Mouse (Mus musculus) intestine, embryonic 16.5 days (tissue): ENCODE measurements around the gene Cd276. TPM values are rescaled to one million over a fixed set of nuclear protein-coding genes. Genes with fewer than 3 reads are reported as not detected.
A peak's percentile ranks its signal among the peaks of the same experiment; 100 is the strongest.

Experiments used
- ATAC-seq: fragments of 200-750 bp; cut with Nextera tagmentation; 2 replicates; pipeline ENCODE4 v1.8.0; 2017; ENCODE audit warnings: moderate TSS enrichment, moderate library complexity
- H3K27ac ChIP-seq: fragments of 300-500 bp; sonication (generic); 2 replicates; pipeline ENCODE4 v1.5.1; 2014; ENCODE audit warnings: mild to moderate bottlenecking, low read length
- H3K27me3 ChIP-seq: fragments of 300-500 bp; sonication (generic); replicated peaks from 2 replicates; pipeline ENCODE4 v1.6.1; 2014; ENCODE audit warnings: low read length, control low read depth, mixed read lengths; ENCODE audit not compliant: control insufficient read depth, insufficient read depth
- H3K36me3 ChIP-seq: fragments of 300-500 bp; sonication (generic); 2 replicates; pipeline ENCODE4 v1.6.1; 2014; ENCODE audit warnings: low read length, control low read depth; ENCODE audit not compliant: control insufficient read depth, insufficient read depth
- H3K4me1 ChIP-seq: fragments of 300-500 bp; sonication (generic); 2 replicates; pipeline ENCODE4 v1.6.1; 2014; ENCODE audit warnings: low read length, control low read depth, mixed read lengths; ENCODE audit not compliant: control insufficient read depth, insufficient read depth
- H3K4me2 ChIP-seq: fragments of 300-500 bp; sonication (generic); 2 replicates; pipeline ENCODE4 v1.6.1; 2014; ENCODE audit warnings: low read depth, low read length, control low read depth
- H3K4me3 ChIP-seq: fragments of 300-500 bp; sonication (generic); 2 replicates; pipeline ENCODE4 v1.5.1; 2014; ENCODE audit warnings: mild to moderate bottlenecking, low read length
- H3K9ac ChIP-seq: fragments of 300-500 bp; sonication (generic); 2 replicates; pipeline ENCODE4 v1.6.1; 2014; ENCODE audit warnings: low read depth, low read length
- H3K9me3 ChIP-seq: fragments of 300-500 bp; sonication (generic); 2 replicates; pipeline ENCODE4 v1.6.1; 2016; ENCODE audit warnings: low read length, control low read depth; ENCODE audit not compliant: control insufficient read depth
- WGBS: fragments of 180-500 bp; shearing (Covaris S2); extraction: QIAGEN DNeasy Blood & Tissue Kit; methylation state at CpG from one replicate; pipeline ENCODE4 v1.1.7; 2014; 5-methylcytosine and 5-hydroxymethylcytosine counted together
- polyA plus RNA-seq: library from polyadenylated mRNA; unstranded; fragments of >200 nt; fragmentation: Nextera tagmentation; extraction: Ambion mirVana; gene quantifications from 2 replicates; pipeline ENCODE4 v1.2.1, GENCODE M21; 2015

Cd276 gene
- polyA plus RNA-seq, 1 experiment from 2014 or later: 17.9 TPM

DNA sequence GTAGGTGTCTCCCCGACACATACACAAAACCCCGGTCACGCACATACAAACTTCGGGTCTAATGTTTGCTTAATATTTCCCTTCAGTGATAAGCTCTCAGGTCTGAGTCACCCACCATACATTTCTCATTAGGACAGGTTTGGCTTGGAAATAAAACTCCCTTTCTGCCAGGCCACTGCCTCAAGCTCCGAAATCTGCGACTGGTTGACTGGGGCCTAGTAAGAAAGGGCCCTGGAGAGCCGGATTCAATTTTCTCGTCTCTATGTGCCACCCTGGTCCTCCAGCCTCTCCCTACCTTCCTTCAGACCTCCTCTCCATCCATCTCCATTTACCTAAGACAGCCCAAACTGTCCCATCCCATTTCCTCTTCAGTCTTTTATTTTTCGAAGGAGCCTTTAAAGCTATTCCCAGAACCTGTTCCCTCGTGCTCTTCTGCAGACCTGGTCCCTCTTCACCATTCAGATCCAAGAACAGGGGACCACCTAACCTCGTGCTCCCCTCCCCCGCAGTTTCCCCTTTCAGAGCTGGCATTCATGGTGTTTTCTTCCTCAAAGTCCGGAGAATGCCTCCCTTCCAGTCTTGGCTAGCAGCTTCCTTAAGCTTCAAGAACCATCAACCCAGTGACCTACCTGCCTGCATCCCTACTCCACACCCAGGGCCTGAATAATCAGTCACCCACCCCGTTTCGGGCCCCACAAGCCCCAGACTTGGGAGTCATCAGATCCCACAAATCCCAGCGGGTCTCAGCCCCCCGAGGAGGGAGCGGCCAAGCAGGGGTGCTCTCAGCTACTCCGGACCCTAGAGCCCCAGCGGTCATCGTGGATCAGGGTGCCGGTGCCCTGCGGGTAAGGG lies 955 bp downstream of the Cd276 start:
- ATAC-seq: no peak; the same call in none of the 2 replicates
- peak overlapping the region; percentile 92 for H3K9ac ChIP-seq
- H3K4me3 ChIP-seq: peak overlapping the region; percentile 77

GRCm38 (mm10) chr9:58552083-58552482 lies 3.2 kb downstream of the Cd276 start:
- 70% methylated on average over 9 of the region's 9 CpGs for WGBS
- H3K9me3 ChIP-seq: no peaks in the 10 kb centered on the region

More for the DNA sequence above, 955 bp downstream of the Cd276 start:
- Histone ChIP-seq H3K27ac (peak overlapping the region; percentile 86), H3K27me3 (no peaks in the 10 kb centered on the region), H3K4me2 (peak overlapping the region; percentile 90), H3K4me1 (peaks cover 15% of the 10 kb centered on the region), H3K9me3 (no peaks in the 10 kb centered on the region), H3K36me3 (no peaks in the 10 kb centered on the region)
- WGBS: 9% methylated on average over 23 of the region's 23 CpGs

DNA sequence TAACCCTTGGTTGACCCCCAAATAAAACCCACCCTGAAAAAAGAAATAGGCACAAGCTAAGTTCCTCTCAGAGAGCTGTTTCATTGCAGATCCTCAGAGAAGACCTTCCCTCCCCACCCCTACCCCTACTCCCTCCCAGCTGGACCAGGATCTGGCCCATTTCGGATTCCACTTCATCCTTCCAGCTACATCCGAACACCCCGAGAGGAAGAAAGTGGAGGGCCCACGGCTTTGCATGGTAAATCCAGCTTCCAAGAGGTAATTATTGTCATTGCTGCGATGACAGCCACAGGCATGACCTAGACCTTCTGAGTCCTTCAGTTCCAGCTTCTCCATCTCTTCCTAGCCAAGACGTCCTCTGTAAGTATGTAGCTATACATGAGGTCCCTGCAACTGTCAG lies 4.3 kb downstream of the Cd276 start:
- Histone ChIP-seq H3K4me1 (peaks cover 5% of the 10 kb centered on the region; the same call in 1 of the 2 replicates), H3K27ac (no peak overlapping the region), H3K36me3 (no peaks in the 10 kb centered on the region), H3K4me3 (no peak overlapping the region), H3K9me3 (no peaks in the 10 kb centered on the region), H3K9ac (no peak overlapping the region), H3K27me3 (no peaks in the 10 kb centered on the region), H3K4me2 (no peak overlapping the region)
- ATAC-seq: no peak
- WGBS: 89% methylated on average over 6 of the region's 6 CpGs

More at GRCm38 (mm10) chr9:58552083-58552482, 3.2 kb downstream of the Cd276 start:
- Histone ChIP-seq H3K4me1 (peaks cover 10% of the 10 kb centered on the region; the same call in 1 of the 2 replicates), H3K36me3 (no peaks in the 10 kb centered on the region), H3K4me2 (no peak overlapping the region), H3K27ac (no peak overlapping the region), H3K4me3 (no peak overlapping the region), H3K9ac (no peak overlapping the region), H3K27me3 (no peaks in the 10 kb centered on the region)
- no peak for ATAC-seq

DNA sequence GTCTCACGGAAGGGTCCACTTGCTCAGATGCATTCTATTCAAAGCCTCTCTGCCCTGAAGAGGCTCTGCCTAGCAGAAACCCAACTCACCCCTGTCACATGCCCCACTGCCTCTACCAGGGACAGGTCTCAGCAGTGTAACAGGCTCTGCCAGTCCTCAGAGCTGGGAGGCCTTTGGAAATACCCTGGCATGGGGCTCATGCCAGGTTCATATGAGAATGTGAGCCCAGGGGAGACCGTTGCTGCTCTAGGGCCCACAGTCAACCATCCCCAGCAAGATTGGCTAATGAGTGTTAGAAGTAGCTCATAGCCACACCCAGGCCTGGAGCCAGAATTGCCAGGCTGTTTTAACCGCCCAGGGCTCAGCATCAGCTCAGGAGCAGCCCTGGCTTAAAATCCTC lies 5.5 kb downstream of the Cd276 start:
- Histone ChIP-seq H3K27ac (no peak overlapping the region), H3K9ac (no peak overlapping the region), H3K27me3 (no peaks in the 10 kb centered on the region), H3K4me2 (no peak overlapping the region), H3K9me3 (no peaks in the 10 kb centered on the region), H3K4me3 (no peak overlapping the region), H3K4me1 (peaks cover 5% of the 10 kb centered on the region; the same call in 1 of the 2 replicates), H3K36me3 (no peaks in the 10 kb centered on the region)
- WGBS: 81% methylated on average over 3 of the region's 3 CpGs
- no peak for ATAC-seq

DNA sequence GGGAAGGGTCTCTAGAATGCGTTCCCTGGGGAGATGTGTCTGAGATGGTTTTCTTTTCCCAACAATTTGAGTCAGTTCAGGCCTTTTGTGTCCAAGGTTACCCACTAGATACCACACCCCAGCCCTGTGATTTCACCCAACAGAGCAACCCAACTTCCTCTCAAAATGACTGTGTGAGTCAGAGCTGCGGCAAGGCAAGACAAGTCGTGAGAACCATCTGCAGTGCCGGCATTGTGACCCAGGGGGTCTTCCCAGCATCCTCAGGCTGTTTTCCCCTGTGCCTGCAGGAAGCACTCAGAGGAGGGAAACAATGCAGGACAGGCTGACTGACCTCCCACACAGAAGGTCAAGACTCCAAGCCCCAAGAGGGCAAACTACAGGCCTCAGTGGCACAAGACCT lies 6.3 kb downstream of the Cd276 start:
- Histone ChIP-seq H3K36me3 (no peaks in the 10 kb centered on the region), H3K4me2 (no peak overlapping the region), H3K4me3 (no peak overlapping the region), H3K9ac (no peak overlapping the region), H3K27ac (no peak overlapping the region), H3K4me1 (no peaks in the 10 kb centered on the region), H3K27me3 (no peaks in the 10 kb centered on the region), H3K9me3 (no peaks in the 10 kb centered on the region)
- 57% methylated on average over 4 of the region's 4 CpGs for WGBS
- ATAC-seq: no peak

DNA sequence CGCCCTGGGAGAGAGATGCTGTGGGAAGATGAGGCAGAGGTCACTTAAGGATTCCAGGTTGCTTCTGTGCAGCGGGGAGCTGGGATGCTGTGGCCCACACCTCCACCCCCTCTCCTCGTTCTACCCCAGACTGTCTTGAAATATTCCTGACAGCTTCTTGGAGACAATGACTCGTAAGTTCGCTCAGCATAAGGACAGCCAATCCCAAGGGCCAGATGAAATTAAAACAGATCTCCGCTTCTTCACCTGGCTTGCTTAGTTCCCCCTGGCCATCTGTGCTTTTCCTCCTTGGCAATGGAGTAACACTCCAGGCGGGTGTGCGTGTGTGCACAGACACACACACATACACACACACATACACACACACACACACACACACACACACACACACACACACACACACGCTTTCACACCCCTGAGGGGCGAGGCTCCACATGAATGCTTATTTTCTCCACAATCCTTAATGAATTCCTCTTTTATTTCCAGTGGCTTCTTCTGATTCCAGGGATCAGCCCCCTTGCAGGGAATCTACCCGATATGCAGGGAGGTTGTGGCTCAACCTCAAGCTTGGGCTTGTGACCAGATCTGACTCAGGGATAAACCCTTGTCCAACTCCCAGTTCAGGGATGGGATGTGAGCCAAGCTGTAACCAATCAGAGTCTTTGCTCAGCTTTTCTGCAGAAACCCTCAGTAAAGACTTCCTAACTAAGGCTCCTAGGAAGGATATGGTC lies 8.4 kb downstream of the Cd276 start:
- WGBS: 81% methylated on average over 11 of the region's 11 CpGs
- Histone ChIP-seq H3K27ac (no peak overlapping the region), H3K4me3 (no peak overlapping the region), H3K36me3 (no peaks in the 10 kb centered on the region), H3K9me3 (no peaks in the 10 kb centered on the region), H3K4me1 (peaks cover 4% of the 10 kb centered on the region), H3K9ac (no peak overlapping the region), H3K27me3 (no peaks in the 10 kb centered on the region), H3K4me2 (no peak overlapping the region)
- no peak for ATAC-seq

DNA sequence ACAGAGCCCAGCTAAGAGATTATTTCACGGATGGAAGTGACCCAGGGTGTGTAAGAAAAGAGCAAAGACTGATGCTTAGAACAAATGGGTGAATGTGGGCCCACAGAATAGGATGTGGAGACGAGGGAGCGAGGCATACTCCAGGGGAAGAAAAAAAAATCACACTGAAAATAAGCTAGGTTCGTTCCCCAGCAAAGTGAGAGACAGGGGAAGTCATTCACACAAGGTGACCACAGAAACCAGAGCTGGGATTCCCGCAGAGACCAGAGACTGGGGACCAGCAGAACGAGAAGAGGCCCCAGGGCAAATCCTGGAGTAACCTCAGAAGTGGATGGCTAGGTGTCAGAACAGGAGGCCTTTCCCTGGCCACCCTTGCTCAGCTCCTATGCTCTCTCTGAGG lies 9.8 kb downstream of the Cd276 start:
- 74% methylated on average over 6 of the region's 6 CpGs for WGBS
- Histone ChIP-seq H3K4me3 (no peak overlapping the region), H3K9me3 (no peaks in the 10 kb centered on the region), H3K27ac (no peak overlapping the region), H3K9ac (no peak overlapping the region), H3K27me3 (no peaks in the 10 kb centered on the region), H3K36me3 (no peaks in the 10 kb centered on the region), H3K4me1 (peaks cover 9% of the 10 kb centered on the region), H3K4me2 (no peak overlapping the region)
- no peak for ATAC-seq

GRCm38 (mm10) chr9:58544879-58545324 lies 10.3 kb downstream of the Cd276 start:
- H3K9ac ChIP-seq: no peak overlapping the region
- WGBS: 54% methylated on average over 4 of the region's 4 CpGs
- peaks cover 9% of the 10 kb centered on the region for H3K4me1 ChIP-seq
- no peak for ATAC-seq
- H3K27me3 ChIP-seq: no peaks in the 10 kb centered on the region
- H3K27ac ChIP-seq: no peak overlapping the region
- no peaks in the 10 kb centered on the region for H3K9me3 ChIP-seq
- peak overlapping the region; percentile 23; the same call in 1 of the 2 replicates for H3K4me2 ChIP-seq
- no peaks in the 10 kb centered on the region for H3K36me3 ChIP-seq
- H3K4me3 ChIP-seq: no peak overlapping the region

DNA sequence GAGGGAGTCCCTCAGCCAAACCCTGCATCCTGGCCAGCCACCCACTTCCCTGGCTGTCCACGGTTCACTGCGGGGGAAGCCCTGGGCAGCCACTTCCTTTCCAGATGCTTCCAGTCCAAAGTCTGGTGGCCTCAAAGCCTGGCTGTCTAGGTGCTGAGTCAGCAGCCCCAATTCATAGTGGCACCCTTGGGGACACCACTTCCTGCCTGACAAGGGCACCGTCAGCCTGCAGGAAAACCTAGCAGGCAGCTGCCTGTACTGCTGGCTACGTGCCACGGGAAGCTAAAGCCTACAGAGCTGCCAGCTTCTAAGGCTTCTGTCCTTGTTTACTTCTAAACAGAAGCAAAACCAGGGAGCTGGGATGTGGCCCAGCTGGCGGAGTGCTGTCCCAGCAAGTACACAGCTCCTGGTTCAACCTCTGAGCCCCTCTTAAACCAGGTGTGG lies 13.3 kb downstream of the Cd276 start:
- ATAC-seq: peak; percentile 71
- peaks cover 9% of the 10 kb centered on the region for H3K4me1 ChIP-seq
- H3K27me3 ChIP-seq: no peaks in the 10 kb centered on the region
- no peak overlapping the region for H3K4me2 ChIP-seq
- peak overlapping the region; percentile 54; the same call in 1 of the 2 replicates for H3K27ac ChIP-seq
- H3K9me3 ChIP-seq: no peaks in the 10 kb centered on the region
- WGBS: 39% methylated on average over 6 of the region's 6 CpGs
- no peak overlapping the region for H3K4me3 ChIP-seq
- 0 out of 2 replicates have a peak, but pooled peaks cover 3% of the 10 kb centered on the region for H3K36me3 ChIP-seq
- H3K9ac ChIP-seq: 0 out of 2 replicates have a peak overlapping the region, but pooled peaks have one; percentile 3
